Mouse (Mus musculus): Measurements from ENCODE around the gene Apeh. TPM values are rescaled to one million over a fixed set of nuclear protein-coding genes. Genes with fewer than 3 reads are reported as not detected.

Apeh gene
- polyA plus RNA-seq, 1 experiment, result 59.0 TPM

DNA sequence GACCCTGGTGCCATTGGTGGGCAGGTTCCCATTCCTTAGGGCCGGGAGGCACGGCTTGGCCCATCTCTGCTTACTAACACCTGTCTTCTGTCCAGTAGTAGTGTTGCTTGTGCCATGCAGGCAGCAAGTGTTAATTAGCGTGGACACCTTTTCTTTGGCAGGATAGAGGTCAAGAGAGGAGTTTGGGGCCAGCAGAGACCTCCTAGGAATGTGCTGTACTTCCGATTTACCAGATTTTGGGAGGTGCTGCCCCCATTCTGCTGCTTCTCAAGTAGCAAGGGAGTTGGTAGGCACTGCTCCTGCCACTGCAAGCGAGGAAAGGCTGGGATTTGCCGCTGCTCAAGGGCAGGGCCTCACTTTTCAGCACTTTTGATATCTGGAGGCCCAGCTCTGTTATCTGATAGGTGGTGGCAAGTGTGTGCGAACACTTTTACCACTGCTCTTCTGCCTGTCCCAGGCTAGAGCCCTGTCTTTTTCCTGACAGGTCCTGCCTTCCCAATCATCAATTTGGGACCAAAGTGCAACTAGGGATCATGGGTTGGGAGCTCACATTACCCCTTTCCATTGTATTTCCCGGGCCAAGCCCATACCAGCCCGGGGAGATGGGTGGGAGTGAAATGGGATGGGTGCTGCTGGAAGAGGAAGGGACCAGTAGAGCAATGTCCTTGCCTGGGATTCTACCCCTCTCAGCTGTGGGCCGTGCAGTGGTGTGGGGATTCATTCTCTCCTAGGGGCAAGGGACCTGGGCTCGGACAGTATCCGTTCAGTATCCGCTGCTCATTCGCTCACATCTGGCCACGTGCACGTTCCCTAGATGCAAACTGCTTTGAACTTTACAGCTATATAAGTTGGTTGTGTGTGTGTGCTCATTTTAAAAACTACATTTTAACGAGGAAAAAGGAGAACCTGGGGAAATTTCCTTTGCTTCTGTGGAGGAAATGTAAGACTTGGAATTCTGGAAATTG, 46.5 kb downstream of the Apeh start:
- no peak for TF ChIP-seq REST (IDR thresholded peaks at IDR 0.05; ENCODE audit: insufficient read depth, insufficient read length)
- TF ChIP-seq MYOG (IDR thresholded peaks at IDR 0.05; ENCODE audit: control insufficient read depth in 1 of 3, insufficient read depth in 1 of 3, insufficient read length in 2 of 3, low read depth in 2 of 3), result no peak
- no peak for TF ChIP-seq CEBPB (IDR thresholded peaks at IDR 0.05; ENCODE audit: insufficient read depth, poor library complexity, severe bottlenecking)
- TF ChIP-seq E2F4 (IDR thresholded peaks at IDR 0.05; ENCODE audit: insufficient read depth), result no peak
- no peak for TF ChIP-seq POLR2AphosphoS2 (IDR thresholded peaks at IDR 0.05; ENCODE audit: insufficient read length, low read depth)
- no peak for TF ChIP-seq TCF12 (IDR thresholded peaks at IDR 0.05; ENCODE audit: insufficient read depth, poor library complexity, severe bottlenecking)
- no peak for TF ChIP-seq TCF3 (IDR thresholded peaks at IDR 0.05; ENCODE audit: insufficient read length, low read depth)
- no peak for TF ChIP-seq MYOD1 (IDR thresholded peaks at IDR 0.05; ENCODE audit: control insufficient read depth in 1 of 3, insufficient read length in 2 of 3, low read depth in 2 of 3)
- Histone ChIP-seq H3ac (ENCODE audit: control insufficient read depth, insufficient read length) (no peak overlapping the region), H3K36me3 (ENCODE audit: control insufficient read depth, insufficient read depth) (no peaks in the 10 kb centered on the region), H3K4me2 (ENCODE audit: low read depth) (peak overlapping the region; percentile 88), H3K4me3 (peak overlapping the region; percentile 77), H3K27me3 (ENCODE audit: control insufficient read depth, insufficient read depth, insufficient read length) (no peaks in the 10 kb centered on the region), H3K79me2 (ENCODE audit: control insufficient read depth, insufficient read depth) (peaks cover 7% of the 10 kb centered on the region)

DNA sequence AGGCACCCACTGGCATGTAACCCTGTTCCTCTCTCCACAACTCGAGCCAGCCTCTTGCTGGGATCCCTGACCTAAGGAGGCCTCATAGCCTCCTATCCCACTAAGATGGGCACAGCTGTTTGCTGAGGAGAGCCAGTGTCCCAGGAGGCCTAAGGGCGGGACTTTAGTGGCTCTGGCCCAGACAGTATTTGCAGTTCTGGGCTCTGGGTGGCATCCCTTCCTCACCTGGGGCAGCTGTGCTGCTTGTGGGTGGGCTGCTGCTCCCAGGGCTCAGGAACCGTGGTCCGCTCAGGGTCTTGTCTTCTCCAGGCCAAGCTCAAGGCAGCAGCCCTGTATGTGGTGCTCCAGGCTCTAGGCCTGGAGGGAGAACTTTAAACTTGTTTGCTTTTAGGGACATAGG, 47.8 kb downstream of the Apeh start:
- H3K79me2 ChIP-seq (ENCODE audit: control insufficient read depth, insufficient read depth), result peaks cover 7% of the 10 kb centered on the region
- TF ChIP-seq POLR2A (IDR thresholded peaks at IDR 0.05; ENCODE audit: insufficient read length, low read depth) (no peak), POLR2AphosphoS2 (IDR thresholded peaks at IDR 0.05; ENCODE audit: insufficient read length, low read depth) (no peak), E2F4 (IDR thresholded peaks at IDR 0.05; ENCODE audit: insufficient read depth) (no peak), USF1 (IDR thresholded peaks at IDR 0.05; ENCODE audit: low read depth) (no peak), REST (IDR thresholded peaks at IDR 0.05; ENCODE audit: insufficient read depth, insufficient read length) (no peak), MAX (IDR thresholded peaks at IDR 0.05; ENCODE audit: low read depth) (no peak), TCF12 (IDR thresholded peaks at IDR 0.05; ENCODE audit: insufficient read depth, poor library complexity, severe bottlenecking) (no peak), MYOG (IDR thresholded peaks at IDR 0.05; ENCODE audit: control insufficient read depth in 1 of 3, insufficient read depth in 1 of 3, insufficient read length in 2 of 3, low read depth in 2 of 3) (no peak), CEBPB (IDR thresholded peaks at IDR 0.05; ENCODE audit: insufficient read depth, poor library complexity, severe bottlenecking) (no peak)
- H3K4me2 ChIP-seq (ENCODE audit: low read depth), result no peak overlapping the region
- no peak overlapping the region for H3ac ChIP-seq (ENCODE audit: control insufficient read depth, insufficient read length)
- H3K27me3 ChIP-seq (ENCODE audit: control insufficient read depth, insufficient read depth, insufficient read length), result no peaks in the 10 kb centered on the region
- no peak overlapping the region for H3K4me3 ChIP-seq
- no peaks in the 10 kb centered on the region for H3K36me3 ChIP-seq (ENCODE audit: control insufficient read depth, insufficient read depth)

DNA sequence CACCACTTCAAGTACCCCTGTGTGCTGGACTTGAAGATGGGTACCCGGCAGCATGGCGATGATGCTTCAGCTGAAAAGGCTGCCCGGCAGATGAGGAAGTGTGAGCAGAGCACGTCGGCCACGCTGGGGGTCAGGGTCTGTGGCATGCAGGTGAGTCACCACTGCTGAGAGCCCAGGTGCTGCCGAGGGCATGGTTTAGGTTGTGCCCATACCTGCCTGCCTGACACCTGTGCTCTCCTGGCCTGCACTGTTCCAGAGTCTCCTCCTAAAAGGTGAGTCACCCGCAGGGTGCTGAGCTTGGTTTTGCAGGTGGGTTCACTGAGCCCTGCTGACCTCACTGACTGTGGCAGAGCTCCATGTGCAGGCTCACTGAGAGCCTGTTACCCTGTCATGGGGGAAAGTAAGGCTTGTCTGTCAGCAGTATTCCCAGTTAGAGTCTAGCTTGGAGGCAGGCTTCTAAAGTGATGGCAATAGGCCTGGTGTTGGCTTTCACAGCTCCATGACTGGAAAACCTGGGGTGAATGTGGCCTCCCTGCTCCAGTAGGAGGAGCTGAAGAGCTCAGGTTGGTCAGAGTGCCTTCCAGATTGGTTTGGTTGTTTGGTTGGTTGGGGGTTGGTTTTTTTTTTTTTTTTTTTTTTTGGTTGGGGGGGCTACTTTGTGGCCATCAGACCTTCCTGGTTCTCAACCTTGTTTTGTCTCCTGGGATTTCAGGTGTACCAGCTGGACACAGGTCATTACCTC, 49.5 kb downstream of the Apeh start:
- Histone ChIP-seq H3K27me3 (ENCODE audit: control insufficient read depth, insufficient read depth, insufficient read length) (no peaks in the 10 kb centered on the region), H3K4me3 (no peak overlapping the region), H3K4me2 (ENCODE audit: low read depth) (no peak overlapping the region), H3K79me2 (ENCODE audit: control insufficient read depth, insufficient read depth) (peaks cover 5% of the 10 kb centered on the region), H3ac (ENCODE audit: control insufficient read depth, insufficient read length) (no peak overlapping the region), H3K36me3 (ENCODE audit: control insufficient read depth, insufficient read depth) (peaks cover 4% of the 10 kb centered on the region)
- no peak for TF ChIP-seq MYOG (IDR thresholded peaks at IDR 0.05; ENCODE audit: control insufficient read depth in 1 of 3, insufficient read depth in 1 of 3, insufficient read length in 2 of 3, low read depth in 2 of 3)
- TF ChIP-seq USF1 (IDR thresholded peaks at IDR 0.05; ENCODE audit: low read depth), result no peak
- TF ChIP-seq POLR2AphosphoS2 (IDR thresholded peaks at IDR 0.05; ENCODE audit: insufficient read length, low read depth), result peak; percentile 23
- no peak for TF ChIP-seq CEBPB (IDR thresholded peaks at IDR 0.05; ENCODE audit: insufficient read depth, poor library complexity, severe bottlenecking)

Other genes starting within 250 kb of the Apeh start
- 10.2 TPM for gene Rbm6, start 221.4 kb downstream of the Apeh start, polyA plus RNA-seq (2012; fragmentation: generic; extraction: Trizol)
- gene Mon1a, start 206.5 kb downstream of the Apeh start, polyA plus RNA-seq (2012; fragmentation: generic; extraction: Trizol), result 8.4 TPM
- gene Mst1r, start 187.7 kb downstream of the Apeh start, polyA plus RNA-seq (2012; fragmentation: generic; extraction: Trizol), result 0.04 TPM
- not detected for gene Actl11, start 166.1 kb downstream of the Apeh start, polyA plus RNA-seq (2012; fragmentation: generic; extraction: Trizol)
- 0.06 TPM for gene Camkv, start 158.9 kb downstream of the Apeh start, polyA plus RNA-seq (2012; fragmentation: generic; extraction: Trizol)
- 4.7 TPM for gene Traip, start 144.5 kb downstream of the Apeh start, polyA plus RNA-seq (2012; fragmentation: generic; extraction: Trizol)
- gene Uba7, start 119.1 kb downstream of the Apeh start, polyA plus RNA-seq (2012; fragmentation: generic; extraction: Trizol), result 1.2 TPM
- not detected for gene Gm20661, start 111.5 kb downstream of the Apeh start, polyA plus RNA-seq (2012; fragmentation: generic; extraction: Trizol)
- 1.1 TPM for gene Inka1, start 108.7 kb downstream of the Apeh start, polyA plus RNA-seq (2012; fragmentation: generic; extraction: Trizol)
- not detected for gene Cdhr4, start 102.1 kb downstream of the Apeh start, polyA plus RNA-seq (2012; fragmentation: generic; extraction: Trizol)
- gene Gm20662, start 98.3 kb downstream of the Apeh start, polyA plus RNA-seq (2012; fragmentation: generic; extraction: Trizol), result 0.82 TPM
- 34.4 TPM for gene Ip6k1, start 92.1 kb downstream of the Apeh start, polyA plus RNA-seq (2012; fragmentation: generic; extraction: Trizol)
- 32.0 TPM for gene Gmppb, start 45.4 kb downstream of the Apeh start, polyA plus RNA-seq (2012; fragmentation: generic; extraction: Trizol)
- gene Amigo3, start 41.4 kb downstream of the Apeh start, polyA plus RNA-seq (2012; fragmentation: generic; extraction: Trizol), result 1.8 TPM
- gene Mst1, start 14.2 kb downstream of the Apeh start, polyA plus RNA-seq (2012; fragmentation: generic; extraction: Trizol), result 0.65 TPM
- gene Rnf123, start 11.3 kb downstream of the Apeh start, polyA plus RNA-seq (2012; fragmentation: generic; extraction: Trizol), result 33.4 TPM
- gene Bsn, start 95.8 kb upstream of the Apeh start, polyA plus RNA-seq (2012; fragmentation: generic; extraction: Trizol), result 0.56 TPM
- 195 TPM for gene Dag1, start 169.4 kb upstream of the Apeh start, polyA plus RNA-seq (2012; fragmentation: generic; extraction: Trizol)
- 37.9 TPM for gene Nicn1, start 195.8 kb upstream of the Apeh start, polyA plus RNA-seq (2012; fragmentation: generic; extraction: Trizol)
- gene Amt, start 202.2 kb upstream of the Apeh start, polyA plus RNA-seq (2012; fragmentation: generic; extraction: Trizol), result 2.1 TPM
- gene Rhoa, start 211.5 kb upstream of the Apeh start, polyA plus RNA-seq (2012; fragmentation: generic; extraction: Trizol), result 306 TPM
- 29.8 TPM for gene Tcta, start 211.6 kb upstream of the Apeh start, polyA plus RNA-seq (2012; fragmentation: generic; extraction: Trizol)
- gene Gpx1, start 244.3 kb upstream of the Apeh start, polyA plus RNA-seq (2012; fragmentation: generic; extraction: Trizol), result 393 TPM

All from myocyte (in vitro differentiated cells).